Mouse (Mus musculus): ENCODE data around the gene Golt1a.

Gene Golt1a

GRCm38 (mm10) chr1:133346531-133346930 is 36.9 kb downstream of the Golt1a start:
- DNase-seq (ENCODE audit: extremely low read depth, low read depth, low spot score): no peak

GRCm38 (mm10) chr1:133347226-133347625 is 37.6 kb downstream of the Golt1a start:
- no peak for DNase-seq (ENCODE audit: extremely low read depth, low read depth, low spot score)

GRCm38 (mm10) chr1:133347693-133348520 is 38.3 kb downstream of the Golt1a start:
- no peak for DNase-seq (ENCODE audit: extremely low read depth, low read depth, low spot score)

GRCm38 (mm10) chr1:133350210-133350609 is 40.6 kb downstream of the Golt1a start, which contains the start of gene Ren1:
Gene Ren1 (plus strand): TSS chr1:133350510.
- DNase-seq (ENCODE audit: extremely low read depth, low read depth, low spot score): no peak

- DNase-seq (ENCODE audit: extremely low read depth, low read depth, low spot score): no peak
These were observed 42.2 kb downstream of the Golt1a start for GRCm38 (mm10) chr1:133351762-133352161.

GRCm38 (mm10) chr1:133353371-133353809 is 43.8 kb downstream of the Golt1a start:
- no peak for DNase-seq (ENCODE audit: extremely low read depth, low read depth, low spot score)

GRCm38 (mm10) chr1:133355469-133355868 is 45.9 kb downstream of the Golt1a start:
- DNase-seq (ENCODE audit: extremely low read depth, low read depth, low spot score): no peak

GRCm38 (mm10) chr1:133355912-133356311 is 46.3 kb downstream of the Golt1a start:
- no peak for DNase-seq (ENCODE audit: extremely low read depth, low read depth, low spot score)

GRCm38 (mm10) chr1:133356330-133356729 is 46.7 kb downstream of the Golt1a start:
- no peak for DNase-seq (ENCODE audit: extremely low read depth, low read depth, low spot score)

GRCm38 (mm10) chr1:133361006-133361405 is 51.4 kb downstream of the Golt1a start:
- DNase-seq (ENCODE audit: extremely low read depth, low read depth, low spot score): no peak

GRCm38 (mm10) chr1:133362103-133362502 is 52.5 kb downstream of the Golt1a start:
- no peak for DNase-seq (ENCODE audit: extremely low read depth, low read depth, low spot score)

GRCm38 (mm10) chr1:133363276-133364021 is 53.8 kb downstream of the Golt1a start, which contains the start of gene Etnk2:
Gene Etnk2 (plus strand): TSS chr1:133363572.
- DNase-seq (ENCODE audit: extremely low read depth, low read depth, low spot score): no peak

- DNase-seq (ENCODE audit: extremely low read depth, low read depth, low spot score): no peak
These were observed 54.5 kb downstream of the Golt1a start for GRCm38 (mm10) chr1:133364022-133364630.

- DNase-seq (ENCODE audit: extremely low read depth, low read depth, low spot score): no peak
These were observed 55.3 kb downstream of the Golt1a start for GRCm38 (mm10) chr1:133364890-133365289.

- no peak for DNase-seq (ENCODE audit: extremely low read depth, low read depth, low spot score)
These were observed 57.5 kb downstream of the Golt1a start for GRCm38 (mm10) chr1:133366951-133367605.

GRCm38 (mm10) chr1:133367606-133368488 is 58.2 kb downstream of the Golt1a start:
- DNase-seq (ENCODE audit: extremely low read depth, low read depth, low spot score): no peak

GRCm38 (mm10) chr1:133368644-133369043 is 59.0 kb downstream of the Golt1a start:
- DNase-seq (ENCODE audit: extremely low read depth, low read depth, low spot score): no peak

GRCm38 (mm10) chr1:133370352-133370751 is 60.8 kb downstream of the Golt1a start:
- DNase-seq (ENCODE audit: extremely low read depth, low read depth, low spot score): no peak

GRCm38 (mm10) chr1:133371431-133371830 is 61.8 kb downstream of the Golt1a start:
- DNase-seq (ENCODE audit: extremely low read depth, low read depth, low spot score): no peak

GRCm38 (mm10) chr1:133372113-133372512 is 62.5 kb downstream of the Golt1a start:
- no peak for DNase-seq (ENCODE audit: extremely low read depth, low read depth, low spot score)

Data from fat pad, adult 2 months (tissue).